Mouse (Mus musculus) E14TG2a.4 (cell line): ENCODE measurements around the gene Ctf2.

ENCODE experiments used
- CTCF ChIP-seq: conservative IDR thresholded peaks from 2 replicates; pipeline ENCODE4 v1.5.1; 2014; ENCODE audit warnings: low read length
- POU5F1 ChIP-seq: IDR thresholded peaks from 2 replicates; pipeline ENCODE4 v1.6.1; 2014; ENCODE audit warnings: low read length, borderline replicate concordance

DNA sequence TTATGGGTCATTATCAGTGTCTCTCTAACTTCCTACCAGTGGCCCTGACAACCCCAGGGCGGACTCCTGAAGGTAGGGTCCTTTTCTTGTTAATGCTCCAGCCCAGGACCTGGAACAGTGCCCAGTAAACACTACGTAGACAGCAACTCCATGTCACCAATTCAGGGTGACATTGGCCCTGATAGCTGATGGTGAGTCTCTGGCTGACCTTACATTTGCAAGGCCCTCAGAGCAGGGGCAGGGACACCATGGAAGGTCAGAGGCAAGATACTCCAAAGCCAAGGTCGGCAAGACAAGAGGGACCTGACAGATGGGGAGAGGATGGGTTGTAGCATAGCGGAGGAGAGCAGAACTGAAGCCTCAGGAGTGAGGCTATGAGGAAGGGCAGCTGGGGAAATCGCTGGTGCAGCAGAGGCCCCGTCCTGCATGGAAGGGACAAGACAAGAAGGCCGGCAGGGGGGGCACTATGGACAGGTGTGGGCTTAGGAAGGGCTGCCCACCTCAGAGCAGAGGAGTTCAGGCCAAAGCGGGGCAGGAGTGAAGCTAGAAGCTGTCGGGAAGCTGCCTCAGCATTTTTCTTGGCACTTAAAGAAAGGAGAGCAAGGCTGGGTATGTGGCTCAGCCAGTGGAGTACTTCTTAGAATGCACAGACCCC is 42.2 kb downstream of the Ctf2 start:
- TF ChIP-seq CTCF (no peak), POU5F1 (no peak)
